Mouse (Mus musculus) kidney, adult 9 months (tissue): ENCODE results near the gene Foxo3.

Source experiments
- DNase-seq: peaks from one replicate; pipeline ENCODE4 v3.0.0; 2022

Foxo3 gene

GRCm38 (mm10) chr10:42174283-42174682 lies 102.3 kb downstream of the Foxo3 start:
- no peak for DNase-seq

DNA sequence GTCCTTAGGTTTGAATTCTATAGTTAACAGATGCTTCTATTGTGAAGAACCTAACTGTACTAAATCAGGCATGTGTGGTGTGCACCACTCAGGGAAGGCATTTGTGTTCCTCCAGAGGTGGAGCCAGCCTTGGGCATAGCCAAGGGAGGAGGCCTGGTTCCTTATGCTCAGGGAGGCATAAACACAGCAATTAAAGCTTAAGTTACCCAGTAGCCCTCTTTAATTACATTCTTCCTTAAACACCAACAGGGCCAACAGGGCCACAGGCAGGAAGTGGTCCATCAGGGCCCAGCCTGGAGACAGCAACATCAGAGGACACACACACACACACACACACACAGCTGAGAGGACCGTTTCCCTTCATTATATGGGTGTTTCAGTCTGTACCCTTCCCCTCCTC lies 102.7 kb downstream of the Foxo3 start:
- no peak for DNase-seq

DNA sequence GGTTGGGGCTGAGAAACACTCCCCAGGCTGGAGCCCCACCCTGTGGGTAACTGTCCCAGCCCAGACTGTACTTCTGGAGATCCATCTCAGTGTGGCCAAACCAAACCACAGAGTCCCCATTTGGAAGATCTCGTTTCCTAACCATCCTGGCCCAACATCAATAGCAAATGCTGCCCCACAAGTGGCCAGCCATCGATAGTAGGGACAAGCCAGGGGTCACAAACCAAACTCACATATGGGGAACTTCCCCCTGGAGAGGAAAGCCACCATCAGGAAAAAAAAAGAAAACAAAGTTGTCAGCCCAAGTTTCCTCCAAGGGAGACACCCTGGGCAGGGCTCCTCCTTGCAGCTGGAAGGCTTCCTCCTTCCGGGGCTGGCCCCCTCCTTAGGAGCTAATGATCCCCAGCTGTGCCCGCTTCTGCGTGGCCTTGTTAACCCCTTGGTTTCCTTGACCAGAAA lies 105.6 kb downstream of the Foxo3 start:
- DNase-seq: no peak

DNA sequence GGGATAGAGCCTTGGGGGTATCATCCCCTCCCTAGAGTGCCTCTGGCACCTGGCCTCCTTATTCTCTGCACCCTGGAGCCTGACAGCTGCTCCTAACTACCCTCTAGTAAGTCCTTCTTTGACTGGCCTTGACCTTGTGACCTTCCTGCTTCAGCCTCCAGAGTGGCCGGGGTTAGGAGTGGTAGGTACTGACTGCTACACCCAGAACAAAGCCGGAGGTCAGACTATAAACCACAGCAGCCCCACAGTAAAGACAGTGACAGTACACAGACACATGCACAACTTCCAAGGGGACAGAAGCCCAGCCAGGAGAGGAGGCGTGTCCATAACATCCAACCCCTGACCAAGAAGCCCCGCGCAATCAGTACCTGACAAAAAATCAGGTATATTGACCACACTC lies 106.4 kb downstream of the Foxo3 start:
- DNase-seq: no peak

DNA sequence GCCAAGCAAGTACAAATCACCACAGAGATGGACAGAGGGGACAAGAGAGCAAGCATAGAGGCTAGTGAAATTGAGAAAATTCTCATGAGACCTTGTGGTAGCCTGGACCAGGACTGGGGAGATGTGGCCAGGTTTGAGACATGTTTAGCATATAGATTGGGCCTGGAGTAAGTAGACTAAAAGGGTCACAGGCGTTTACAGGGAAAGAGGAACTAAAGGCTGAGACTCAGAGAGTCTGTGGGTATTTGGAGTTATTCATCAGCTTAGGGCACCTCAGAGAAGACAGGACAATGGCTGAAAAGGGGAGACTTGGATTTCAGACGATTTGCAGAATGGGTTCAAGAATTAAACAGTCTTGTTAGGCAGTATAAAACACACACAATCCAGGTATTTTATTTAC lies 121.8 kb downstream of the Foxo3 start:
- no peak for DNase-seq

DNA sequence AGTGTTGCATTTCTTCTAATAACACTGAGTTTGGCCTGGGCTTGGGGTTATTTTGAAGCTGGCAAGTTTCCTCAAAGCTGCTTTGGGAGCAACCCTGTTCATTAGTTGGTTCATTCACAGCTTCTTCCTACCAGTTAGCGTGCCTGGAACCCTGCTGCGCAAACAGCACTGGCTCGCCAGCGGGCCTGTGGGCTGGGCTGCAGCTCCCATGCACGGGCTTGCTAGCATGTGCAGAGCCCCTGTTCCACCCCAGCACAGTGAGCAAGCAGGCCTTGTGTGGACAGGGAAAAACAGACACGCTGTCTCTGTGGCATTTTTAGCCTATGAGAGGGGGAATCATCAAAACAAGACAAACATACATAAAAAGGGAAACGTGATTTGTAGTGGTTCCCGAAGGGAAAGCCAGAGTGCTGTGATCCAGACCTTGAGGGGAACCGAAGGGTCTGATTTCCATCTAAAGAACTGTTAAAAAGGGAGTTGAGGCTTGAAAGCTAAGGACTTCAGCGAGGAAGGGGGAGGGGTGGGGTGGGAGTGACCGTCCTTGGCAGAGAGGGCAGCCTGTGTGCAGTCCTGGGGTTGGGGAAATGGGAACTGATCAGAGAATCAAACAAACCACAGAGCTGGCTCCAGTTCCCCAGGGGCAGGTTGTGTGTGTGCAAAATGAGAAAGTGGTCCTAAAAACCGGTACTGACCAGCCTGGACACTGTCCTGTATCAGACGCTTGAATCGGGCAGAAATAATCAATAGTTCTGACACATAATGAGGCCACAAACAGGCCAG lies 123.9 kb downstream of the Foxo3 start:
- no peak for DNase-seq

DNA sequence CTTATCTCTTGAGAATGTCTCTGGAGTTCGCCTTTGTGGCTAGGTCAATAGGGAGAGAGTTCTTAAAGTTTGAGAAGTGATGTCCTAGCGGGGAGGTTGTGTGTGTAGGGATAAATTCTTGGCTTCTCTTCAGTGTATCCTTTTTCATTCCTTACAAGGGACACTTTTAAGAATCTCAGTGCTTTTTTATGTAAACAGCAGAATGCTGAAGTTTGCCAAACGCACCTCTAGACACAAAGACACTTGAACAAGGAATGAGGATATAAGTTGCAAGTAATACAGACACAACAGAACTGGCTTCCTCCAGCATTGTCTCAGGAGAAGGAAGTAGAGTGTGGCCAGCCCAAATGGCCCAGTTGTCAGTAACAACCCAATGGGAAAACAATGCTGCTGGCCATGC lies 126.8 kb downstream of the Foxo3 start:
- no peak for DNase-seq

DNA sequence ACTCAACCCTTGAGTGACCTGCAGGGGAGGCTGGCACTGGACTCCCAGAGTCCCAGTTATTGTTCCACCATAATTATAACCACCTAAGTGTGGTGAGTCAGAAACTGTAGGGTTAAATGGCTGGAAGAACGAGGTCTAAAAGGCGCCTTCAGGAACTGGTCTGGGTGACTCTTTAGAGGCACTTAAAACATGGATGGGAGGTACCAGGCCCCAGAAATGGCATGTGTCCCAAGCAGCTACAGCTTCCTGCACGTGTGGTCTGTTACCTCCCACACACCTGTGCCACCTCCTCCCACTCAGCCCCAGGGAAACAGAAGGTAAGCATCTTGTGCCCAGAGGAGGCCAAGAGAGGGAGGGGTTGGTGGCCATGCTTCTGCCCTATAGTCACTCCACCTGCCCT lies 128.2 kb downstream of the Foxo3 start:
- no peak for DNase-seq

DNA sequence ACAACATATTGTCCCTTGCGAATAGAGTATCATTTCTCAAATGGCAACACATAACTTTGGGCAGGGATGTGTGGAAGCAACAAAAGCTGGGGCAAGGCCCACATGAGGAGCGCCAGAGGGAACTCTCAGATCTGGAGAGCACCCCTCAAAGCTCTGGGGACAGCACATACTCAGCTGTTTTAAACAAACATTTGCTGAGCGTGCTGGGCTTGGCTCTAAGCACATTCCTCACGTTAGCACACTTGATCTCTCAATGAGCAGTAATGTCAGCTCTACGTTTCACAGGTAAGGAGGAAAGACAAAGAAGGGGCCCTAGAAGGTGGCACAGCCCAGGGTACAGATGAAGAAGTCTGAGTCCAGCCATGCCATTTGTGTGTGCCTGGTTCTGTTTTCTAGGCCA lies 131.3 kb downstream of the Foxo3 start:
- no peak for DNase-seq

DNA sequence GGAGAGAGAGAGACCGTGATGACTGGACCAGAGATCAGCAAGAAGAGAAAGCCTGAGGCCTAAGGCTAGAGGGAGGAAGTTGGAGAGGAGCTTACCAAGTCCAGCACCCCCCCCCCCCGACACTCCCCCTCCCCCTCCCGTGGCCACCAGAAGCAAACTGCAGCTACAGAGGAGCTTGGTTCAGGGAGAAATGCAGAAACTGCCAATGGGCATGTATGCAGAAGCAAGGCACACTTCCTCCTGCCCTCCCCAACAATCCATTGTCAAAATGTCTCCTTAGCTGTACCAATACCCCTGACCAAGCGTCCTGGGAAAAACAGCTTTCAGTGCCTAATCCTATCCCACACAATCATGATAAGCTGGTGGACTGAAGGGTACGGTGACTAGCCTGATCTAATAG lies 131.8 kb downstream of the Foxo3 start:
- no peak for DNase-seq

- DNase-seq: no peak
Observed at GRCm38 (mm10) chr10:42144176-42144575, 132.4 kb downstream of the Foxo3 start.

- no peak for DNase-seq
Observed at GRCm38 (mm10) chr10:42142791-42143190, 133.8 kb downstream of the Foxo3 start.

- no peak for DNase-seq
Observed at GRCm38 (mm10) chr10:42142081-42142480, 134.5 kb downstream of the Foxo3 start.

DNA sequence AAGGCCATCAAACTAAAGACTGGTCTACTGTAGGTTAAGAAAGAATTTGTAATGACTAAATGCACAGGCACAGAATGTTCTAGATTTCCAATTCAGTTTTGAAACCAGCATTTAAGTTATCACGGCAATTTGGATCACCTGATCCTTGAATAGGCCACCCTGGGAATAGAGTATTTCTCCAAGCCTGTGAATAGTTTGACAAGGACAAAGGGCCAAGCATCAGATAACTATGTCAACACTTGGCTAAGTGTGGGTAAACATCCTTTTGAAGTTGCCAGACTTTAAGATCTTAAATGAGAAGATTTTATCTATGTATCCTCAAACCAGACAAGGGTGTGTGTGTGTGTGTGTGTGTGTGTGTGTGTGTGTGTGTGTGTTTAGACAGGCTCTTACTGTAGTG lies 136.8 kb downstream of the Foxo3 start:
- no peak for DNase-seq

DNA sequence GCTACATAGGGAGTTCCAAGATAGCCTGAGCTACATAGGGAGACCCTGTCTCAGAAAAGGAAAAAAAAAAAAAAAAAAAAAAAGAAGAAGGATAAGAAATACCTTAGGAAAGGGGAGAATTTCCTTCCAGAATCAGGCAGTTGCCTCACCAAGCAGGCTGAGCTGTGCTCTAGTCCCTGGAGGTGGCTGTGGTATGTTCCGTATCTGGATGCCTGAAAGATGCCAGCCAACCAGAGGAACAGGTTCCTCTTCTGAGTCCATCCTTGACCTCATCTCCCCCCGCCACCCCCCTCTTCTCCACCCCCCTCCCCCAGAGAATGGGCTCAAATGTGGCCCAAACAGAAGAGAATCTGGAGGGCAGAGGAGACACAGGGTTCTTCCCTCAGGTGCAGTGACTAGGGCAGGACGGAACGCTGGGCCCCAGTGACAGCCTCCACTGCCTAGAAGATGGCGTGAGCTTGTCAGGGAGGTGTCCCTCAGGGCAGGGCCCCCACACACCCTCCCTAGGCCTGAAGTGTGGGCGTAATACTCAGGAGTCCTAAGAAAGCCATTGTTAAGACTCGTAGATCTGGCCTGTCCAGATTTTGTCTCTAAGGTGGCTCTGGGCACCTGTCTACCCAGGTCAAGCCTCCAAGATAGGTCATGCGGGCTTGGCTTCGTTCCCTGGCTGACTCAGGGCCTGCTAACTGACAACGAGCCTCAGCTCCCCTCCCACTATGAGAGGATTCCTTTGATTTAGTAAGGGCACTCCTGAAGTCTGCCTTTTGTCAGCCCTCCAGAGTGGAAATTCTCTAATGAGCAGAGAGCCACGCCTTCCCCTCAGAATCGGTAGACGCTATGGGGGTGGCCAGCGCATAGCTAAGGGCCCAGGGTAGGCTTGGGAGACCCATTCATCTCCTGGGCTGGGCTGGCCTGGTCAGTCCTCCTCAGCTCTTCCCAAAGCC lies 141.5 kb downstream of the Foxo3 start:
- DNase-seq: peak; percentile 24
